Mouse (Mus musculus) CH12.LX (cell line): ENCODE measurements at regions not wholly inside any gene's neighbourhood (a gene's known extent, or its start where the extent isn't known, plus 50 kb on each side); places are given as distances from the start of the nearest gene placed in this dataset.

Experiments
- CHD1 ChIP-seq: IDR thresholded peaks from 2 replicates; pipeline ENCODE4 v1.6.1; 2012; ENCODE audit warnings: low read depth, low read length, improper control_type of control experiment, inconsistent platforms
- CTCF ChIP-seq, 2 experiments: IDR thresholded peaks in 1 of 2; conservative IDR thresholded peaks in 1 of 2; 2 replicates each; pipeline ENCODE4 v1.5.1; 2011 to 2012; ENCODE audit warnings: low read depth in 2 of 2, low read length in 2 of 2, improper control_type of control experiment in 1 of 2, inconsistent platforms in 1 of 2, mild to moderate bottlenecking in 1 of 2, moderate library complexity in 1 of 2
- EP300 ChIP-seq: IDR thresholded peaks from 2 replicates; pipeline ENCODE4 v1.6.1; 2011; ENCODE audit warnings: low read length, improper control_type of control experiment
- ETS1 ChIP-seq: conservative IDR thresholded peaks from 2 replicates; pipeline ENCODE4 v1.6.1; 2012; ENCODE audit warnings: low read depth, mild to moderate bottlenecking, inconsistent platforms, low read length, improper control_type of control experiment, moderate library complexity
- HCFC1 ChIP-seq: IDR thresholded peaks from 2 replicates; pipeline ENCODE4 v1.6.1; 2012; ENCODE audit warnings: low read depth, mild to moderate bottlenecking, inconsistent platforms, low read length, improper control_type of control experiment
- KAT2A ChIP-seq: IDR thresholded peaks from 2 replicates; pipeline ENCODE4 v1.6.1; 2012; ENCODE audit warnings: low read length, improper control_type of control experiment, inconsistent platforms; ENCODE audit not compliant: insufficient replicate concordance
- MAX ChIP-seq: IDR thresholded peaks from 2 replicates; pipeline ENCODE4 v1.6.1; 2011; ENCODE audit warnings: low read length, improper control_type of control experiment
- NELFE ChIP-seq: IDR thresholded peaks from 2 replicates; pipeline ENCODE4 v1.6.1; 2011; ENCODE audit warnings: low read depth, low read length, improper control_type of control experiment
- POLR2A ChIP-seq: IDR thresholded peaks from 2 replicates; pipeline ENCODE4 v1.6.1; 2011; ENCODE audit warnings: low read depth, mild to moderate bottlenecking, improper control_type of control experiment, low read length
- RAD21 ChIP-seq: IDR thresholded peaks from 2 replicates; pipeline ENCODE4 v1.6.1; 2011; ENCODE audit warnings: low read depth, mild to moderate bottlenecking, low read length, improper control_type of control experiment, moderate library complexity
- TCF12 ChIP-seq: IDR thresholded peaks from 2 replicates; pipeline ENCODE4 v1.6.1; 2014; ENCODE audit warnings: low read depth, mild to moderate bottlenecking, inconsistent platforms, low read length, improper control_type of control experiment
- USF1 ChIP-seq: IDR thresholded peaks from 2 replicates; pipeline ENCODE4 v1.6.1; 2014; ENCODE audit warnings: low read depth, mild to moderate bottlenecking, inconsistent platforms, low read length, improper control_type of control experiment
- USF2 ChIP-seq: conservative IDR thresholded peaks from 2 replicates; pipeline ENCODE4 v1.6.1; 2011; ENCODE audit warnings: low read depth, low read length, improper control_type of control experiment
- ZC3H11A ChIP-seq: IDR thresholded peaks from 2 replicates; pipeline ENCODE4 v1.6.1; 2012; ENCODE audit warnings: low read depth, mild to moderate bottlenecking, inconsistent platforms, low read length, improper control_type of control experiment

DNA sequence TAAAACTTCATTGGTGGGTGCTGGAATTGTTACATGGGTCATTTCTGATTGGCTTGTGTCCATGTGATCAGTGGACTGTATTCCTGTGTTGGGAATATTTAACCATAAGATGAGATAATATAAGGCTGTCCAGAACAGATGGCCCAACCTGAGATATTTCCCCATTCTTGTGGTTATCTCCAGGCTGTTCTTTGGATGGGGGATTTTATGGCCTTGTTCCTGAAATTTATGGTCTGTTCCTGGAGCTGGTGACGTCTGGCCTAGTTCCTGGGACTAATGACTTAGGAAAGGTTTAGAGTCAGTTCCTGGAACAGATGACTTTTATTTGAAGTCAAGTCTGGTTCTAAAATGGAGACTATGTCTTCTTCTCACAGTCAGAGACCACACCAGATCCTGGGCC is 64.8 kb upstream of the Adgra1 start:
- no peak for TF ChIP-seq CTCF (conservative IDR thresholded peaks at IDR 0.05 in 1 of 2, IDR thresholded peaks at IDR 0.05 in 1 of 2; ENCODE audit: low read depth in 2 of 2, low read length in 2 of 2)
- no peak for TF ChIP-seq MAX
- no peak for TF ChIP-seq NELFE
- no peak for TF ChIP-seq USF1
- no peak for TF ChIP-seq POLR2A
- no peak for TF ChIP-seq KAT2A
- TF ChIP-seq EP300: no peak
- TF ChIP-seq HCFC1: no peak
- TF ChIP-seq ETS1: no peak
- no peak for TF ChIP-seq TCF12
- TF ChIP-seq ZC3H11A: no peak
- no peak for TF ChIP-seq CHD1
- TF ChIP-seq RAD21: no peak
- no peak for TF ChIP-seq USF2
